Mouse (Mus musculus): ENCODE data around the gene Ikzf5.

Ikzf5 gene

DNA sequence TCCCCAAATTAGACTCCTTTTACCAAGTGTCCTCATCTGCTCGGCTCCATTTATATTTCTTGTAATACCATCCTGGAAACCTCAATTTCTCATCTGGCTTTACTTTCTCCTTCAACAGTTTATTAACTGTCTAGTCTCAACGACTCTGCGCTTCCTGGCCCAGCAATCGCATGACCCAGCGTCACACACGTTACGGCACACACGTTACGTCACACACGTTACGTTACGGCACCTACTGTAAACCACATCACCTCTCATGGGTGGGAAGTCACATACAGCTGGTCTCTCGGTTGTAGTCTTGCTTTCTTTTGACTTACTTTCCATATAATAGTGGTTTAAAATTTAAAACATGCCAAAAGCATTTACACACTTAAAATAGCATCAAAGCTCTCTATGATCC, 54.2 kb downstream of the Ikzf5 start:
- DNase-seq (ENCODE audit: low read depth in 2 of 2, low spot score in 2 of 2) = no peak

DNA sequence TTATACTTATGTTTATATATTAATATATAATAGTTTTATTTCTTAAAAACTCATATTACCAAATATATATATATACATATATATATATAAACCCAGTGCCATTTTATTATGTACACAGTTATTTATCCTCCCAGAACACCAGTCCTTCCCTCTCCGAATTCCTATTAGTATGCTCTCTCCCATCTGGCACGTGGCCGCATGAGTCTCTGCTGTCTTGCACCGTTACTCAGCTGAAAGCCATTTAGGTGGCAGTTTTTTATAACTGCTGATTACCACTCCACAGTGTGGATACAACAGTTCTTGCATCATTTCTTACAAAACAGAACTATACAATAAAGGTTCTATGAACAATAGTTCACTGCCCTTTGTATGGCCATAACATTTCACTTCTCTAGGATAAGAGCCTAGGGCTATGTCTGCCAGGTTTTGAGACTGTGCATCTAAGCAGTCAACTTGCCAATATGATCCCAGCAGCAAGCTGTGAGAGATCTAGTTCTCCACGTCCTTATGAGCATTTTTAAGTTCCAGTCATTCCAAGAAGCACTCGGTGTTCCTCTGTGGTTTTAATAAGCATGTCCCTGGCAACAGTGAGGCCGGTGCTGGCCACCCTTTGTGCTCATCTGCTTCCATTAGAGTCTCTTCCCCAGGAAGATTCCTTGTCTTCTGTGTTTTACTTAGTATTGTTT, 64.3 kb downstream of the Ikzf5 start:
- DNase-seq (ENCODE audit: low read depth in 2 of 2, low spot score in 2 of 2) = no peak

All from CD8-positive naive resting alpha-beta T cell, adult 2 months (primary cell).